Mouse (Mus musculus) E14TG2a.4 (cell line): ENCODE data around the gene Mmgt1.

ENCODE experiments used
- H3K27me3 ChIP-seq: 2 replicates; pipeline ENCODE4 v1.6.1; 2014; ENCODE audit warnings: low read length, control low read depth; ENCODE audit not compliant: insufficient read depth
- H3K36me3 ChIP-seq: 2 replicates; pipeline ENCODE4 v1.6.1; 2014; ENCODE audit warnings: low read length, control low read depth; ENCODE audit not compliant: insufficient read depth
- H3K4me1 ChIP-seq: replicated peaks from 2 replicates; pipeline ENCODE4 v1.6.1; 2014; ENCODE audit warnings: low read depth, low read length, control low read depth
- H3K4me3 ChIP-seq: replicated peaks from 2 replicates; pipeline ENCODE4 v1.5.1; 2014; ENCODE audit warnings: mild to moderate bottlenecking, low read length
- H3K9me3 ChIP-seq: 2 replicates; pipeline ENCODE4 v1.6.1; 2014; ENCODE audit warnings: low read length, control low read depth
- CTCF ChIP-seq: conservative IDR thresholded peaks from 2 replicates; pipeline ENCODE4 v1.5.1; 2014; ENCODE audit warnings: low read length
- NANOG ChIP-seq: IDR thresholded peaks from 2 replicates; pipeline ENCODE4 v1.6.1; 2014; ENCODE audit warnings: borderline replicate concordance, low read length, mixed read lengths
- POU5F1 ChIP-seq: IDR thresholded peaks from 2 replicates; pipeline ENCODE4 v1.6.1; 2014; ENCODE audit warnings: low read length, borderline replicate concordance

Mmgt1 gene

GRCm38 (mm10) chrX:56597219-56597886, 516 bp downstream of the Mmgt1 start:
- H3K9me3 ChIP-seq = no peaks in the 10 kb centered on the region
- peaks cover 8% of the 10 kb centered on the region; the same call in 1 of the 2 replicates for H3K36me3 ChIP-seq
- no peaks in the 10 kb centered on the region for H3K27me3 ChIP-seq
- peaks cover 4% of the 10 kb centered on the region; the same call in 1 of the 2 replicates for H3K4me1 ChIP-seq
- peak overlapping the region; percentile 92 for H3K4me3 ChIP-seq
- TF ChIP-seq NANOG (no peak), CTCF (no peak), POU5F1 (no peak)

- no peak overlapping the region for H3K4me3 ChIP-seq
- H3K9me3 ChIP-seq = no peaks in the 10 kb centered on the region
- TF ChIP-seq POU5F1 = no peak
- TF ChIP-seq CTCF = no peak
- TF ChIP-seq NANOG = no peak
- H3K27me3 ChIP-seq = no peaks in the 10 kb centered on the region
- no peaks in the 10 kb centered on the region for H3K4me1 ChIP-seq
- no peaks in the 10 kb centered on the region for H3K36me3 ChIP-seq
Observed at GRCm38 (mm10) chrX:56578200-56578599, 19.7 kb downstream of the Mmgt1 start.

DNA sequence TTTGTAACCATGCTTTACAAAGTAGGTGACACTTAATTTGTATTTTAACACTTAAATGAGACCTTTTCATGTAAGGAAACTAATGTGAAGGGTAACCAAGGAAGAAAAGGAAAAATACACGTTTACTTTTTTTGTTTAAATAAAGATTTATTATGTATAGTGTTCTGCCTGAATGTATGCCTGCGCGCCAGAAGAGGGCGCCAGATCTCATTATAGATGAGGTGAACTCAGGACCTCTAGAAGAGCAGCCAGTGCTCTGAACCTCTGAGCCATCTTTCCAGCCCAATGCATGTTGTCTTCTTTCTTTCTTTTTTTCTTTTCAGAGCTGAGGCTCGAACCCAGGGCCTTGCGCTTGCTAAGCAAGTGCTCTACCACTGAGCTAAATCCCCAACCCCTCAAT, 25.4 kb downstream of the Mmgt1 start:
- no peak for TF ChIP-seq NANOG
- peak; percentile 48 for TF ChIP-seq CTCF
- Histone ChIP-seq H3K4me1 (no peaks in the 10 kb centered on the region), H3K27me3 (no peaks in the 10 kb centered on the region), H3K9me3 (no peaks in the 10 kb centered on the region), H3K36me3 (no peaks in the 10 kb centered on the region), H3K4me3 (no peak overlapping the region)

- Histone ChIP-seq H3K27me3 (no peaks in the 10 kb centered on the region), H3K4me1 (no peaks in the 10 kb centered on the region), H3K9me3 (no peaks in the 10 kb centered on the region), H3K4me3 (no peak overlapping the region), H3K36me3 (no peaks in the 10 kb centered on the region)
- TF ChIP-seq NANOG (no peak), POU5F1 (no peak), CTCF (no peak)
Observed at GRCm38 (mm10) chrX:56553584-56553983, 44.3 kb downstream of the Mmgt1 start.

DNA sequence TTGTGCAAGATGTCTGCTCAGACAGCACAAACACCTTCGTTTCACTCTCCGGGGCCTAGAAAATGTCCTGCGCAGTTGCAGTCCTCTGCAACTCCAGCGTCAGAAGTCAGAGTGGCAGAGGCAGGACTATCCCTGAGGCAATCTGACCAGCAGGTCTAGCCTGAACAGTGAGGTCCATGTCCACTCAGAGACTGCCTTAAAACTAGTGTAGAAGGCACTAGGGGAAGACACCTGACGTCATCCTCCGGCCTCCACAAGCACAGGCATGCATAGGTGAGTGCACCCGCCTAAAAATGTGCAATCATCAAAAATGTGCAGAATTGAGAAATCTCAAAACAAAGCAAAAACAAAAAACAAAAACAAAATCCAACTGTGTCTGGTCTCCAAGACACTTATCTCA, 48.4 kb downstream of the Mmgt1 start, which contains the start of gene Gm648:
Gene Gm648 (minus strand): TSS at position 101 of the 400 bp plus-strand sequence.
- H3K27me3 ChIP-seq = no peaks in the 10 kb centered on the region
- no peak within 1 kb of the TSS for H3K4me3 ChIP-seq
- no peaks in the 10 kb centered on the region for H3K4me1 ChIP-seq
- H3K9me3 ChIP-seq = no peaks in the 10 kb centered on the region
- TF ChIP-seq POU5F1 = no peak
- TF ChIP-seq NANOG = no peak
- no peak for TF ChIP-seq CTCF
- no peaks in the 10 kb centered on the region for H3K36me3 ChIP-seq

GRCm38 (mm10) chrX:56537162-56537561, 60.7 kb downstream of the Mmgt1 start:
- Histone ChIP-seq H3K9me3 (no peaks in the 10 kb centered on the region), H3K36me3 (no peaks in the 10 kb centered on the region), H3K27me3 (no peaks in the 10 kb centered on the region), H3K4me3 (no peak overlapping the region), H3K4me1 (no peaks in the 10 kb centered on the region)
- no peak for TF ChIP-seq POU5F1
- TF ChIP-seq CTCF = peak; percentile 17; the same call in 1 of the 2 replicates
